Mouse (Mus musculus) liver, adult 10 weeks (tissue): ENCODE data around the gene Gopc. TPM values are rescaled to one million over a fixed set of nuclear protein-coding genes. Genes with fewer than 3 reads are reported as not detected.

Source experiments
- polyA plus RNA-seq: library from polyadenylated mRNA; stranded (reverse); fragments of 350-450 nt; fragmentation: Illumina TruSeq; extraction: RNeasy Lipid Tissue Mini Kit (QIAGEN cat#74804); gene quantifications from one replicate; pipeline ENCODE4 v1.2.3, GENCODE M21; 2014; ENCODE audit warnings: low read depth, low replicate concordance

The Gopc gene
- 32.6 TPM for polyA plus RNA-seq

DNA sequence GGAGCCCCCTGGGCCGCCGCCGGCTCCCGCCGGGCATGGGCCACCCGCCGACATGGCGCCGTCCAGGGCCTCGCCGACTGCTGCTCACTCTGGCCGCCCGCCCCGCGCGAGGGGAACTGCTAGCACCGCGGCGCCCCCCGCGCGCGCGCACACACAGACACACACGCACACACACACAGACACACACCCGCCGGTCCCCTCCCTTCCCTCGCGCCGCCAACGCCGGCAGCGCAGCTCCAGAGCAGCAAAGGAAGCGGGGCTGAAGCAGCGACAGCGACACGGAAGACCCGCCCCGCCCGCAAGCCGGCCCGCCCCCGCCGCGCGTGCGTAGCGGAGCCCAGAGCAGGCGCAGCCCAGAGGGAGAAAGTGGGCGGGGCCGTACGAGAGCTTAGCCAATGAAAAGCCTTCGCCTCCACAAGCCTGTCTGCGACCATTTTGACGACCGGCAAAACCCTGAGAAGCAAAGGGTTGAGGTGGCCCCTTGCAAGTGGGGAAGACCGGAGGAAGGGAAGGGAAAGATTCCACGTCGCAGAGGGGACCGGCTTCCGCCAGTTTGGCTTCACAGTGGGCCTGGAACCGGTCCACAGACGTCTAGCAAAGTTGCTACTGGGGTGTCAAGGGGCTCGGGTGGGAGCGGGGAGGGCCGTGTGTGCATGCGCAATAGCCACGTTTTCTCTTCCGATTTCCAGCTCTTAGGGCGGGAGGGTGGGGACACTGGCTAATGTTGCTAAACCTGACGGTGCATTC, at the start of gene Gopc:
TSS of gene Gopc (minus strand) at position 280 of the 747 bp plus-strand sequence.

DNA sequence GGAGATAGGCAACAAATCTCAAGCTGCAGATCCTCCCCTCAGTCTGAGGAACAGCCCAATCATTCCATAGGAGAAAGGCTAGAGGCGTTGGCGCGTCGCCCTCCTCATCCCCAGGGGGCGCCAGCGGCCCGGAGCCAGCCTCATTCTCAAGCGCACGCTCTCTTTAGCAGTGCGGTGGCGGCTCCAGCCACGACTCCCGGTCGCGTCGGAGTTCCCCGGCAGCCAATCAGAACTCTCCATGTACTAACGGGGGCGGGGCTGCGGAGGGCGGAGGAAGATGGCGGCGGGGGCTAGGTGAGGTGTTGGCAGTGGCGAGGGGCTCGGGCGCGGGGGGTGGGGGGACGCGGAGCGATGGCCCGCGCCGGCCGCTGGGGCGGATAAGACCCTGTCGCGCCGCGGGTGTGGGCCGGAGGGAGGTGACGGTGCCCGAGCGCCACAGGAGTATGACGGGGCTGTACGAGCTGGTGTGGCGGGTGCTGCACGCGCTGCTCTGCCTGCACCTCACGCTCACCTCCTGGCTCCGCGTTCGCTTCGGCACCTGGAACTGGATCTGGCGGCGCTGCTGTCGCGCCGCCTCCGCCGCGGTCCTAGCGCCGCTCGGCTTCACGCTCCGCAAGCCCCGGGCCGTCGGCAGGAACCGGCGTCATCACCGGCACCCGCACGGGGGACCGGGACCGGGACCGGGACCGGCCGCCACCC, 35.5 kb upstream of the Gopc start, which contains the start of gene Nus1:
TSS of gene Nus1 (plus strand) at position 249 of the 699 bp plus-strand sequence.

DNA sequence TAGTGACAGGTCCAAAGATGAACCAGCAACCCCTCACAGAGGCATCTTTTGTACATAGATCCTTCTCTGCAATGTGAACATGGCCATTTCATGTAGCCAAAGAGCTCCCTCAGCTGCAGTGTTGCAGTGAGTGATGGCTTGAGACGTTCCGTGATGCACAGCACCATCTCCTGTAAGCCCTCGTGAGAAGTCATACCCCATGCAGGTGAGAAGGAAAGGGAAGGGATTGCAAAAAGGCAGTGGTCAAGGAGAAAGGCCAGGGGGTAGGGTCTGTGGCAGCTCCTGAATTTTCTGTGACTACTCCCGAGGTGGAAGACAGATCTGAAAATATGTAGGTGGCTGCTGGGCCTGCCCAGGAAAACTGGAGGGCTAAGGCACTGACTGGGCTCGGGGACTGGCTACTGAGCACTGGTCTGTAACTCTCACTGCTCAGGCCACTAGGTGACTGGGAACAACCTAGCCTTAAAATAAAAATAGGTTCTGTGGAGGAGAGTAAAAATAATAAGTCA, 7.1 kb upstream of the Gopc start, which contains the start of gene Nepn:
TSS of gene Nepn (plus strand) at position 51 of the 509 bp plus-strand sequence.

DNA sequence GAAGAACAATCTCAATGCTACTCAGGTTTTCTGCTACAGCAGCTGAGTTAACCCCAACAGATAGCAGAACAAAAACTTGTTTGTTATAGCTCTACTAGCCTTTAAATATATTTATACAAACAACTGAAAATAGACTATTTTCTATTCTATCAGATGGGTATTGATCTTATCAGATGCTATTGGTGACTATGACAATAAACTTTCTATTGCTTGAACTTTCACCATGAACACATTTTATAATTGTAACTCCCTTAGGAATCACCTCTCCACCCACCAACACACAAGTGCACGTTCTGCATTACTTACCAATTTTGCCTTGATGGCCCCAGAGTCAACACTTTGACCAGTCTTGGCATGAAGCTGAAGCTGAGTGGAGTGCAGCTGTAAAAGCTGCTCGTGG, 23.5 kb downstream of the Gopc start, which contains the start of gene Gm26741:
TSS of gene Gm26741 (plus strand) at position 301 of the 400 bp plus-strand sequence.

Other genes with a start within 250 kb of the Gopc start
- not detected for gene Ros1, start 186.9 kb downstream of the Gopc start, polyA plus RNA-seq
- gene Dcbld1, start 148.5 kb downstream of the Gopc start, polyA plus RNA-seq, result 3.4 TPM
- not detected for gene Gm26741, start 23.4 kb downstream of the Gopc start, polyA plus RNA-seq
- not detected for gene Nepn, start 6.8 kb upstream of the Gopc start, polyA plus RNA-seq
- 55.5 TPM for gene Nus1, start 35.4 kb upstream of the Gopc start, polyA plus RNA-seq